Mouse (Mus musculus) kidney, postnatal 10 days (tissue): ENCODE measurements around the gene Golgb1.

ENCODE experiments used
- DNase-seq: peaks from one replicate; pipeline ENCODE4 v3.0.0; 2021; ENCODE audit warnings: mixed read lengths

The Golgb1 gene

GRCm38 (mm10) chr16:36946459-36947159 is 71.7 kb downstream of the Golgb1 start:
- no peak for DNase-seq

GRCm38 (mm10) chr16:36947646-36948197 is 72.8 kb downstream of the Golgb1 start:
- DNase-seq: no peak

- no peak for DNase-seq
Observed at GRCm38 (mm10) chr16:36949614-36950336, 74.8 kb downstream of the Golgb1 start.

- peak; percentile 34 for DNase-seq
Observed at GRCm38 (mm10) chr16:36951029-36951428, 76.1 kb downstream of the Golgb1 start.

GRCm38 (mm10) chr16:36955106-36955505 is 80.2 kb downstream of the Golgb1 start:
- DNase-seq: no peak

- DNase-seq: no peak
Observed at GRCm38 (mm10) chr16:36963415-36963814, 88.5 kb downstream of the Golgb1 start.

GRCm38 (mm10) chr16:36979127-36979526 is 104.2 kb downstream of the Golgb1 start:
- no peak for DNase-seq
